ENCODE assay signal across 8 mouse cellular contexts in genomic region chr15:43991229-43991628, GRCm38 (mm10).
DNase-seq lines count a peak whose midpoint lies in the region; ATAC-seq and TF ChIP-seq lines count a peak whose summit lies in the region.

No protein-coding gene starts in this region.

- DNase-seq in forebrain, embryonic 14.5 days (ENCODE audit: low spot score) = peak; percentile 84
- peak; percentile 84 for DNase-seq in lung, embryonic 14.5 days
- no peak for DNase-seq in lung, adult 18-20 months
- DNase-seq in embryo, embryonic 10 days (ENCODE audit: low spot score) = peak; percentile 75
- peak; percentile 8 for DNase-seq in lung, postnatal 36 days
- no peak for DNase-seq in adrenal gland, postnatal 4 days (ENCODE audit: low spot score in 2 of 2)
- no peak for DNase-seq in heart, adult 11 months

- no peak overlapping the region for H3K27ac ChIP-seq in forebrain, embryonic 14.5 days (ENCODE audit: low read depth, low read length)
- H3K27ac ChIP-seq in forebrain, embryonic 12.5 days = no peak overlapping the region
- H3K27ac ChIP-seq in lung, embryonic 14.5 days (ENCODE audit: low read depth) = no peak overlapping the region

- H3K9me3 ChIP-seq in forebrain, embryonic 14.5 days (replicated peaks; ENCODE audit: control insufficient read depth, low read length) = no peaks in the 10 kb centered on the region
- no peaks in the 10 kb centered on the region for H3K9me3 ChIP-seq in forebrain, embryonic 12.5 days
- no peaks in the 10 kb centered on the region for H3K9me3 ChIP-seq in lung, embryonic 14.5 days (ENCODE audit: low read depth, low read length)

- WGBS in forebrain, embryonic 14.5 days = 19% methylated on average over 1 of the region's 1 CpGs
- 19% methylated on average over 1 of the region's 1 CpGs for WGBS in forebrain, embryonic 12.5 days
- WGBS in lung, embryonic 14.5 days = 29% methylated on average over 1 of the region's 1 CpGs

- H3K4me2 ChIP-seq in forebrain, embryonic 14.5 days (ENCODE audit: low read length) = no peak overlapping the region
- H3K4me2 ChIP-seq in forebrain, embryonic 12.5 days = no peak overlapping the region
- H3K4me2 ChIP-seq in lung, embryonic 14.5 days = no peak overlapping the region

- peak; percentile 50; the same call in 1 of the 2 replicates for ATAC-seq in forebrain, embryonic 14.5 days
- no peak for ATAC-seq in forebrain, embryonic 12.5 days (ENCODE audit: low FRiP score)
- no peak for ATAC-seq in lung, embryonic 14.5 days (ENCODE audit: insufficient read depth)

- TF ChIP-seq CTCF in lung, embryonic 14.5 days (IDR thresholded peaks at IDR 0.05; ENCODE audit: low read depth) = peak; percentile 81

- H3K4me1 ChIP-seq in forebrain, embryonic 14.5 days (ENCODE audit: control insufficient read depth, insufficient read depth, low read length) = no peaks in the 10 kb centered on the region
- H3K4me1 ChIP-seq in forebrain, embryonic 12.5 days = no peaks in the 10 kb centered on the region
- H3K4me1 ChIP-seq in lung, embryonic 14.5 days (ENCODE audit: insufficient read depth) = no peaks in the 10 kb centered on the region

- H3K4me3 ChIP-seq in forebrain, embryonic 14.5 days (ENCODE audit: low read depth, low read length) = no peak overlapping the region
- no peak overlapping the region for H3K4me3 ChIP-seq in forebrain, embryonic 12.5 days (replicated peaks)
- no peak overlapping the region for H3K4me3 ChIP-seq in lung, embryonic 14.5 days (ENCODE audit: low read depth, low read length)

- H3K36me3 ChIP-seq in forebrain, embryonic 14.5 days (ENCODE audit: control insufficient read depth, insufficient read depth, low read length) = no peaks in the 10 kb centered on the region
- H3K36me3 ChIP-seq in forebrain, embryonic 12.5 days (replicated peaks) = no peaks in the 10 kb centered on the region
- no peaks in the 10 kb centered on the region for H3K36me3 ChIP-seq in lung, embryonic 14.5 days (ENCODE audit: insufficient read depth)

- no peak overlapping the region for H3K9ac ChIP-seq in forebrain, embryonic 14.5 days (ENCODE audit: low read length)
- no peak overlapping the region for H3K9ac ChIP-seq in forebrain, embryonic 12.5 days
- no peak overlapping the region for H3K9ac ChIP-seq in lung, embryonic 14.5 days

- no peaks in the 10 kb centered on the region for H3K27me3 ChIP-seq in forebrain, embryonic 14.5 days (replicated peaks; ENCODE audit: control insufficient read depth, insufficient read depth, low read length)
- no peaks in the 10 kb centered on the region for H3K27me3 ChIP-seq in forebrain, embryonic 12.5 days
- H3K27me3 ChIP-seq in lung, embryonic 14.5 days (ENCODE audit: insufficient read depth, low read length) = no peaks in the 10 kb centered on the region

Comparison
In these comparisons a context has a peak if more than half of its experiments do, and no peak if none do; other contexts are left out.
1. DNase-seq: peak in forebrain, embryonic 14.5 days (single experiment), lung, embryonic 14.5 days (single experiment), embryo, embryonic 10 days (single experiment) and lung, postnatal 36 days (single experiment); none in lung, adult 18-20 months (0 of 2), adrenal gland, postnatal 4 days (0 of 2) and heart, adult 11 months (single experiment).